Mouse (Mus musculus) cerebellum, postnatal 25 days (tissue): ENCODE data around the gene Kit.

ENCODE experiments used
- DNase-seq, 2 experiments: peaks; one replicate each; pipeline ENCODE4 v3.0.0; 2021; ENCODE audit warnings: mixed read lengths in 2 of 2

The Kit gene

DNA sequence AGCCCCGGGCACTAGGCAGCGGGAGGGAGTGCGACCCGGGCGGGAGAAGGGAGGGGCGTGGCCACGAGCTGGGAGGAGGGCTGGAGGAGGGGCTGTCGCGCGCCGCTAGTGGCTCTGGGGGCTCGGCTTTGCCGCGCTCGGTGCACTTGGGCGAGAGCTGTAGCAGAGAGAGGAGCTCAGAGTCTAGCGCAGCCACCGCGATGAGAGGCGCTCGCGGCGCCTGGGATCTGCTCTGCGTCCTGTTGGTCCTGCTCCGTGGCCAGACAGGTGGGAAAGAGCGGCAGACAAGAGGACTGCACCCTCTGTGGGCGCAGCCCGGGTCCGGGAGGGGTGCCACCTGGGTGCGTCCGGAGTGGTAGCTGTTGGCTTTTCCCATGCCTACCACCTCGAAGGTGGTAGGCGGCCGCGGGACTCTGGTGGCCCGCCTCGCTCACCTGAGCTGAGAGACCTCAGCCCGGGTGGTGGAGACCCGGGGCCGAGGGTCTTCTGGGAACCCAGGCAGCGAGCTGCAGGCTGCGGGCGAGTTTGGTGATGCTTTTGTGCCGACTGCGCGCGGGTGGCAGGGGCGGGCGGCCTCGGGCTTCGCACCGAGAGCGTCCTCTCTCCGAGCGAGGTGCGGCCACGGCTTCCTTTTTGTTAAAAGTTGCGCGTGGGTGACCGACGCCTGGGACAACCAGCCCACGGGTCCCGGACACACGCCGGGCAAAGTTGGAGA is at the start of gene Kit:
Gene Kit, plus strand, starts transcription at position 65 of the 715 bp plus-strand sequence.
- peak; percentile 51 to 69 for DNase-seq

DNA sequence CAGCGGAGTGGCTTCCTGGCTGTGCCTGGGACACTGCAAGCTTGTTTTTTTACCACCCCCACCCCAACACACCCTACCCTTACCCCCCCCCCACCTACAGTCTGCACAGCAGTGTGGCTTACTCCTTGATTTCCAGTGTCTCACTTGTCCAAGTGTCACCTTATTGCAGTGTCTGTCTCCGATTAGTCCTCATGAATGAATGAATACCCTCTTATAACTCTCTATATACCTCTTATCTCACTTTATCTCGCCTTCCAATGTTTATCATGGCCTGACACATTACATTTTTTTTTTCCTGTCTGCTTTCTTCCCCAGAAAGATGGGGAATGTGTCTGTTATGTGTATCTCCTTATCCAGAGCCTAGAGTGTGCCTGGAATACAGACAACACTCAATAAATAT is 38.6 kb upstream of the Kit start:
- no peak for DNase-seq

DNA sequence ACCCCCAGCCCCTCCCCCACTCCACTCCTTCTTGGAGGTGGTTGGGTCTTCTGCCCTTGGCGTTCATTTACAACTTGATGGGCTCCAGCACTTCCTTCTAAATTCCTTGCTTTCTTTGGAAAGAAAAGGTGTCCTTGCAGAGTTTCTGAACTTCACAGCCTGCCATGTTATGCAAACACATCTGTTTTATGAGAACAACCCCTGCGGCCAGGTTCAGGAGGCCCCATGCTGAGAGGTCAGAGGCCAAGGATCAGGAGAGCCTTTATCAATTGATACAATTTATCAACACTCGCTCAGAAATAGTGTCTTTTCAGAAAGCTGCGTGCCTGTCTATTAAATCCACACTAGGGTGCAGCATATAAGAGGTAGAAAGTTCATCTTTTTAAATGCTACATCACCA is 37.0 kb upstream of the Kit start:
- no peak for DNase-seq

DNA sequence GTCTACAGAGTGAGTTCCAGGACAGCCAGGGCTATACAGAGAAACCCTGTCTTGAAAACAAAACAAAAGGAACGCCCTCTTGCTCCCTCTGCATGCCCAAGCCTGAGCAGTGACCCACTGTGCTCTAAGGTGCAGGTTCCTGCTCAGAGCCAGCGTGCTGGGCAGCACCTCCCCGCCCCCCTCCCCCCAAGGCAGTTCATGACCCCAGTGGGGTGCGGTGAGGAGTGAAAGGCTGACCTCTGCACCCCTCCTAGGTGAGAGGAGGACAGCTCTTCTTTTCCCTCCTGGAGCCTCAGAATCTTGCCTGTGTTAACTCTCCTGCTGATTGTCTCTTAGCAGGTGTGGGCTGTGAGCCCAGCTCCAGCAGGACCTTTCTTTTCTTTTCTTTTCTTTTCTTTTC is 36.3 kb upstream of the Kit start:
- DNase-seq, result no peak

DNA sequence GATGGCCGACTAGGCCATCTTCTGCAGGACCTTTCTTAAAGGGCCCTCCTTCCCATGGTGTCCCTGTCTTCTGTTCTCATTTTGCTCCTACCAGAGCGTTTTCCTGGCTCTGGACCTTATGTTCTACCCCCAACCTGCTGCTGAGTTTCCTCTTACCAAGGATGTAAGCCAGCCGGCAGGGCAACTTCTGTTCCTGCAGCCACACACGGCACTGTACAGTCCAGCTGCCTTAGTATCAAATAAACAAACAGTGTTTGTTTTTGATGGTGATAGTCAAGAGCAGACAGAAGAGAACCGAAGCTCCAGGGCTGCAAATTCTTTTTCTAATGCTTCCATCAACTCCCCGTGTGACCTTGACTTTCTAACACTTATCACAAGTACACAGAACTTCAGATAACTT is 35.6 kb upstream of the Kit start:
- no peak for DNase-seq

DNA sequence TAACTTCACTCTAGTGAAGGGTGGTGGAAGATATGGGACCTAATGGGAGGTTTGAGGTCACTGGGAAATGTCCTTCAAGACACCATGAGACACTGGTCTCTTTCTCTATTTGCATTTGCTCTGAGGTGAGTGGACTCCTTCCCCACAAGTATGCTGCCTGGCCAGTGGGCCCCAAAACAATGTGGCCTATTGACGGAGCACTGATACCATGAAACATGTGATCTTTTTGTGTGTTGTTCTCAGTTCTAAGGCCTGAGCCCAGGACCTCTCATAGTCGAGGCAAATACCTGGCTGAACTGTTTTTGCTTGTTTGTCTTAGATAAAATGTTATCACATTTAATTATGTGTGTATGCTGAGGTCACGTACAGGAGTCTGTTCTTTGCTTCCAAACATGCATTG is 31.0 kb upstream of the Kit start:
- no peak for DNase-seq

DNA sequence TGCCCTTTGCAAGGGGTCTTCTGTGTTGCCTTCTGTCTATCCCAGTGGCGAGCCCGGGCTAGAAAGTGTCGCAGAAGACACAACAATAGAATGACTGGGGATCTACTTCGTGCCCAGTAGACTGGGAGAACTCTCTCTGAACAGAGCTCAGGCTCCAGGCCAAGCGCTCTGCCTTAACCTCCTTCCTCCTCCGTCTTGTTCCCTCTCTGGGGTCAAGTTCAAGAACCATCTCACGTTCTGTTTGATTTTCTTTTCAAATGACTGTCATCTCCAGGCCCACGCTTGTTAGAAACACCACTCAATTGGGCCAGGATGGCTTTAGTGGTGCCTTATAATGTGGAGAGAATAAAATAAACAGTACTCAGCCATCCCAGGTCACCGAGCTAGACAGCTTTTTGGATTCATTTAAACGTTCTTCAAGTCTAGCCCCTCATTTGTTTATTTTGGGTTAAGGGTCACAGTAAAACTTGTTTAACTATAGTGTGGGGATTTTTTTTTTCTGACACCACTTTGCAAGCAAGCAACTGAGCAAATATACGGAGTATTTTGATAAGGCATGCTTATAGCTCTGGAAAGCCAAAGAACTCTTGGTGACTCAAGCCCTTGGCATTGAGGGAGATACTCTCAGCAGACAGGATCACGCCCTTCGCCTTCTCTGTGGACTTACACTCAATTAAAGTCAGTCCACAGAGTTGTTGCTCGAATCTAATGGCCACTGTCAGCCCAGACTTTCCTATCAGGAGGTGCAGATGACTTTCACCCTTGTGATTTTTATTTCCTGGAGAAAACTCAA is 30.0 kb upstream of the Kit start:
- no peak for DNase-seq

DNA sequence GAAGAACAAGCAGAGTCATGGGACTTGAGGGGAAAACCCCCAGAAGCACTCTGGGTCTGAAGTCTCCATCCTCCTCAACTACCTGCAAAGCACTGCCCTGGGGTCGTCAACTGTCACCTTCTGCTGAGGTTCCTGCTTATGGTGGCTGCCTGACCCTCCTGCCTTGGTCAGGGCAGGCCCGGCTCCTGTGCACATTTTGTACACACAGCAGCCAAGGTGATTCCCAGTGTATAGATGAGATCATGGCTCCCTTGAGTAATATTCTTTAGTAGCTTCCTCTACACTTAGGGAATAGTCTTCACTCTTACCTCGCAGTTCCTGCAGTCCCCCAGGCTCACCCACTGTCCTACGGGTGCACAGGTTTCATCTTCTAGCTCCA is 29.5 kb upstream of the Kit start:
- DNase-seq, result no peak

DNA sequence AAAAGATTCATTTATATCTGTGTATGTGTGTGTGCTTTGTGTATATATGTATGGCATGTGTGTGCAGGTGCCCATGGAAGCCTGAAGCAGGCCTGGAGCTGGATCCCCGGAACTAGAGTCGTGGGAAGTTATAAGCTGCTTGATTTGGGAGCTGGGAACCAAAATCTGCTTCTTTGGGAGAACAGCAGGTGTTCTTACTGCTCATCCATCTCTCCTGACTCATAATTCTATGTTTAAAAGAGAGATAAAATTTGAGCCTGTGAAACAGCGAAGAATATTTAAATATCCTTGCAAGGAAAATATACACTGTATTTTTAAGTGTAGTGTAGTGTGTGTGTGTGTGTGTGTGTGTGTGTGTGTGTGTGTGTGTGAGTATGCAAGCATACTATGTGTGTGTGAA is 21.7 kb upstream of the Kit start:
- DNase-seq, result no peak

DNA sequence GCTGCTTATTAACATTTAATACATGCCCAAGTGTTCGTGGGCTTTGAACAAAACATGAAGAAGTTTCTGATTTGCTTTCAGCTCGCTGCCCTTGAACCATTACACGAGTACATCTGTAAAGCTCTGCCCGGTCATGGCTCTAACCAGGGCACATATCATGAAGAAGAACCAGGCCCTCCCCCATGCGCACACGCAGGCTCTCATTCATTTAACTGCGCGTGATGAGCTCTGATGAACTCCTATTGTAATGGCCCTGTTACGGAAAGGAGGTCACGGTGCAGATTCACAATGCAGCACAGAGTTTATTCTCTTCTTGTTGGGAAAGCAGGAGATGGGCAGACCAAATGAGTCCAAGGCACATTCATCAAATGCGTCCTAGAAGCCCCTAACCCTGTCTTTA is 17.1 kb upstream of the Kit start:
- DNase-seq, result no peak

DNA sequence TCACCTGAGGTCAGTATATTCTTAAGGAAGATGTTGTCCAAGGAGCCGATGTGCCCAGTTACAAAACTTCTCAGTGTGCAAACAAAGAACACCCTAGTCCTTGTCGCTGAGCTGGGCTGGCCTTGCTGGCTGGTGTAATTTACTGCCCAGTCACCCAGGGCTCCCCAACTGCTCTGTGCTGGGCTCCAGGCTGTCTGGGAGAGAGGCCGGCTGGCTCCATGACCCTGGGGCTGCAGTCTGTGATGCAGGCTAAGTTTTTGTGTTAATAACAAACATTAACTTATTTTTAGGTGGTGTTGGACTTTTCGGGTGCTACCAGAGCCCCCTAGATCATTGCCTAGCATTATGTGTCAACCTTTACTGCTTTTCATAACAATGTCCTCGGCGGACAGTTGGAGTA is 15.4 kb upstream of the Kit start:
- DNase-seq, result no peak

DNA sequence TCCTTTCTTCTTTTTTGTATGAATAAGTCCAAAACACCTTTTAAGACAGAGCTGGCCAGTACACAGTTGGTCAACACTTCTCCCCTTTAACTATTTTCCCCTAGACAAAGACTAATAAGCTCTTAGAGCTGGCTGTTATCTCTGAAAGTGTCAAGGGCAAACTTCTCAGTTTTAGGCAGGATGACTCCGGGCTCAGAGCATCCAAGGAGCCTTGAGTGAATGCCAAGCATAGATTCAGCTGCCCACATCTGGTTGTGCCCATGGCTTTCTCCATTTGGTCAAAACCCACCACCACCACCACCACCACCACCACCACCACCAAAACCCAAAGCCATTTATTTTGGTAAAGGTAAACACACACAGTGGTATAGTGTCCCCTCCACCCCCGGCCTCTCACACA is 13.5 kb upstream of the Kit start:
- no peak for DNase-seq

DNA sequence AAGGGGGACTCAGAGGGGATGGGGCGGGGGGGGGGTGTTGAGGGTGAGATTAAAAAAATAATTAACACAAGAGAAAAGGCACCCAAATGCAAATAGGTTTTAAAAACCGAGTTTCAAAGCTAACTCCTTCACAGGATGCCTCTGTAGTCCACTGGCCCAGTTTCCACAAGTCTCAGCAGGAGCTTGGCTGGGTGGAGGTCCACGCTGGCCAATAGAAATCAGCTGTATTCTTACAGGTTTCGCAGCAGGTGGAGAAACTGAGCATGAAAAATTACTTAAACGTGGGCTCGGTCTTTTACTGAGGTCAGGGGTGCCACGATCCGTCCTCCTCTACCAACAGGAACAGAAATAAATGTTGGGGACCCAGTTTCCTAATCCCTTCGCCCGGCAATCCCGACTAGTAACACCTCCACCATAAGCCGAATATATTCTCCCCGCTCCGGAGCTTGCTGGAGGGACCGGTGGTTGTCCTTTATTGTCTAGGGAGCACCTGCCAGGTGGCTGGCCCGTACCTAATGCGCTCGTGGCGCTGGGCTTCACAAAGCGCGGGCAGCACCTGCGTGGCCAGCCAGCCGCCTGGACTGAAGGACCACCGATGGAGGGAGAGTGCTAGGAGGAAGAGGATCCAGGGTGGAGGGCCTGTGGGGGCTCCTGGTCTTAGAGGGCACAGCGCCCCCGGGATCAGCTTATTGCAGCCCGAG is 415 bp upstream of the Kit start:
- DNase-seq, result no peak

DNA sequence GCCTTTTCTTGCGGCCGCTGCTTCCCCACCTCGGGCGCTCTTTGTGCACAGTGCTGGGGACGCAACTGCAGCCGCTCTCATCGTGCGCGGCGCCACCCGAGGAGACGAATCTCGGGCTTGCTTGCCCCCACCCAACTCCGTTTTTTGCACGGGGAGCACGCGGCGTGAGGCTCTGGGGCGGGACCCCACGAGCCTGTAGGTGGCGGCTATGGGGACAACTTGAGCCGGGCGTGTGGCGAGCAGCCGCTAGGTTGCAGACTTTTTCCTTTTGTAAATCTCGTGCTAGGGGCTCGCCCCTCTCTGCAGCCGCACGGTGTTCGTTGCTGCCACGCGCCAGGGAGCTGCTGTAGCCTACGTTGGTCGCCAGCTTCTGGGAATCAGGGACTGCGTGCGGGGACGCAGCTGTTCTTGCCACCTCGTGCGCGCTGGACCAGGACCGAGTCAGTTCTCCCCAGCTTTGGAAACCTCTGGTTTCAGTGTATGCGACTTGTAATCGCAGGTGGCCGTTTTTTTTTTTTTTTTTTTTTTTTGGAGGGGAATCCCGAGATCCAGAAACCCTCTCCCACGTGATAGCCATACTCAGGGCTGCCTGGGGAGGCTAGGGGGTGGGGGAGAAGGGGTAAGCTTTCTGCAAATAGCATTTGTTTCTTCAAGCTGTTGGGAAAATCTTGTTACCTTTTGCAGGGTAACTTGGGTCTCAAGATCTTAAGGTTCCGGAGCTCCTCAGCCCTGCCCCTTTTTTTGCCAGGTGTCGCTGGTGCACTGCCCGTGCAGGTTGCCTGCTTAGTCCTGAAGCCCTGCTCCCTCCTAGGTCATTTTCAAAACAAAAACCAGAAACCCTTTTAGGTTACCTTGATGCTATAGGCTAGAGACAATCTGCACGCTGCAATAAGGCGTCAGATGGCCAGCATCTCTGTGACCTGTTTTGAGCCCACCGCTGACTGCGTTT is 1.1 kb downstream of the Kit start:
- DNase-seq, result peak; percentile 15 to 25

DNA sequence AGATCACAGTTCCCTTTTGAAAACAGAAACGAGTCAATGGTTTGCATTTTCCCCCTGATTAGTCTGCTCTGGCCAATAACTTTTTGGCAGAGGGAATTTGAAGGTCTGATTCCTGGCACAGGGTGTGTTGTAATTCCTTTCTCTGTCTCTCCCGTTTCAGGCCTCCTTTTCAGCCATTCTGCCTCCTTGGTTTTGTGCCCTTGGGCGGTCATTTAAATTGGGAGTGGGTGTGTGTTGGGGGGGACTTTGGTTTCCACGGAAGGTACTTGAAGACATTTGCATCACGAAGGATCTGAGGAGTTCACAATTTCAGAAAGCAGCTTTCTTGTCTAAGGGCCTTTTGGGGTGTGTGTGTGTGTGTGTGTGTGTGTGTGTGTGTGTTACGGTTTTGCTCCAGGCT is 2.0 kb downstream of the Kit start:
- no peak for DNase-seq

DNA sequence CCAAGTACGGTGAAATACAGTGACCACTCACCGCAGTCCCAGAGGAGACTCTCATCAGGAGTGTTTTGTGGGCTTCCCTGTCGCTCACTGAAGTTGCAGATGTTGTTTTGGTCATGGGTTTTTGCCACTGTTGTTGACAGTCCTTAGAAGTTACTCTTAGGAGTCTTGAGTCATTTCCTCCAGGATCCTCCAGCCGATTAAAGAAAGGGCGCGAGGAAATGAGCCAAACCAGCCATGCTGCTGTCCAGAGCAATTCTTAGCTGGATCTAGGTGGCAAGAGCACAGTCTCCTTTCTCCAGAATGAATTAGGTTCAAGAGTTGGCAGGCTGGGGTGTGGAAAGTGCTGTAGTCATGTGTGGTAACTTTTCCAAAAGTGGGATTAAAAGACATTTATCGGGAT is 3.4 kb downstream of the Kit start:
- no peak for DNase-seq

DNA sequence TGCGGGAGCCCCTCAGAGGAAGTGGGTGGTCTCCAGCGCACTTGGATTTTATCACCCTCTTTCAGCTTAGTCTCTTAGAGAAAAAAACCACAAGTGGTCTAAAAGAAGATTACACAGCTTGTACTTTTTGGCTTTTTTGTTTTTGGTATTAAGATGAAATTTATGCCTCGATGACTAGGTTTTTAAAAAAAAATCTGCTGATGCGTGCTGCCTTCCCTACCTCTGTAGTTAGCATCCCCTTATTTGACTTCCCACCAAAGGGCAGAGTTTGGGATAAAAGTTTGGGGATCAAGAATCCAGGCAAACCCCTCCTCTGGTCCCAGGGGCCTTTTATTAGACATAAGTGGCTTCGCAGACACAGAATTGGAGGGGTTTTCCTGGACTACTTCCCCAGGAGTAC is 4.5 kb downstream of the Kit start:
- no peak for DNase-seq

DNA sequence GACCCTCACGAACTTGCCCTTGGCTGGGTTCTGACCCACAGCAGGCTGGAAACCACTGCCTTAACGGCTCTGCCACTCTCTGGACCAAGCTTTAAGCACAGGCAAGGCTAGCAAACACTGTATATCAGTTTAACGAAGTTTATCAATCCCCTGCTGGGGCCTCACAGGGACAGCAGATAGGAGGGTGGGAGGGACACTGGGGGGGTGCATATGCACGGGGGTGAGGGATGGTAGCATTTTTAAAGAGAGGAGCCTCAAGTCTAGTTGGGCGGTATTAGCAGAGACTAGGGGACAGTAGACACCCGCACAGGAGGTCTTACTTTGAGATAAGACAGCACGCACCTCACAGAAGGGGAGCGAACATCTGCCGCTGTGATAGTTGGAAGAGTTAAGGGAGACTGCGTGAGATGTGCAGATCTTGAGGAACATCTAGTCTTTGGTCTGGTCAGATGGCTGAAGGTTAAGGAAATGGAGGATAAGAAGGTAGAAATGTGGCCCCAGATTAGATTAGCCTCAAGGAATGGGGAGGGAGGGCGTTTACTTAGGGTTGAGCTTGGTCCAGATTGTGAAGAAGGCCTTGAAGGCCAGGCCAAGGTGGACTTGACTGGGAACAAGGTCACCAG is 5.0 kb downstream of the Kit start:
- DNase-seq, result no peak

DNA sequence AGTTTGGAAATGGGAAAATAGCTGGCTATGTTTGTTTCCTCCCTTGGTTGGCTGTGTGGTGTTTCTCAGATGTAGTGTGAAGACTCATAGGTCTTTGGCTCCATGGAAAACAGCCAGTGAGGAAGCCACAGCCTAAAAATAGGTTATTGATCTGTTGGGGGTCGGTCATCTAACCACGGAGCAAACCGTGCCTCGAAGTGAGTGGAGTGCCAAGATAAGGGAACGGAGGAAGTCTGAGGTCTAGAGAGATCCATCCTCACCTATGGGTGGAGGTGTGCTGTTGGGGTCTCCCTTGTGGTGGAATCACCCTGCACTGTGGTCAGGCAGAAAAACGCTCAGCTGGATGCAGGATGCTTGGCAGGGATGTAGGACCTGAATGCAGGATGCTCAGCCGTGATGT is 7.2 kb downstream of the Kit start:
- DNase-seq, result no peak

DNA sequence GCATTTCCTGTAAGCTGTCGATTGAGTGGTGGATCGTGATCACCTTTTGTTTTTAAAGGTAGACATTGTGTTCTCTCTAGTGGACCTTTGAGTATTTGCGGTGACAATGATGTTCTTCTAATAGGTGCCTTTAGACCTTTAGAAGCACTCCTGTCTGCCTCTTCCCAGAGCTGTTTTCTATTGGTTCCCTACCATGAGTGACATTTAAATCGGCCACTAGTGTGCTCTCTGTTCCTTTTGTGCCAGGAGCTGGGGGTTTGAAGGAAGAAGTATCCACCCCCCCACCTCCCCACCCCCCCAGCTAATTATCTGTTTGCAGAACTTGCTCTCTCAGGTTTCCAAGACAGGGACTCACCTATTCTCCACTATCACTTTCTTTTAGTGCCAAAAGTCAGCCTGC is 13.1 kb downstream of the Kit start:
- DNase-seq, result no peak

DNA sequence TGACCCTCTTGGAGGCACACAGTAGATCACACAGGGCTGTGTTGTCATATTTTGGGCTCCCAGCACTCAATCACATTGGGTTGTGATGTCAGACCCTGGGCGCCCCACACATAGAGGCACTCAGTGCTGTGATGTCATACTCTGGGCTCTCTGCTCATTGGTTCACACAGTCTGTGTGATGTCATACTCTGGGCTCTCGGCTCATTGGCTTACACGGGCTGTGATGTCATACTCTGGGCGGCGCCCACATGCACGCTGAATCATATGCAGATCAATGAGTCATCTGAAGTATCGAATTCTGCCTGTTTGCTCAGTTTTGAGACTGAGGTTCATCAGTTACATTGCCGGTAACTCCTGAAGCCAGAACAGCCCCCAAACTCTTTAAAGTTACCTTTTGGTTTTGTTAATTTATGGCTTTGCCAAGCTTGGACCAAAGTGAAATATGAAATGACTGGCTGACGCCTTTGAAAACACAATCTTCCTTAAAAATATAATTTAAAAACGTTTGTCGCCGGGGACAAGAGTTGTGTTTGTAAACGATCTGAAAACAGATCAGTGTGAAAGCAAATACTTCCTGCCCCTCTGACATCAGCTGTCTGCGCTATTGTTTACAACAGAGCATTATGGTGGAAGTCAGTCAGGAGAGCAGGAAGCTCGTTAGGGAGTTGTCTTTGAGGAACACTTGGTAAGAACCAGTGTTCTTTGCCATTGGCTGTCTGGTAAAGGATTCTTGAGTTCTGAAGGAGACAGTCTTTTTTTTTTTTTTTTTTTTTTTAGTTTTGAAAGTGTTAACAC is 15.0 kb downstream of the Kit start:
- no peak for DNase-seq

DNA sequence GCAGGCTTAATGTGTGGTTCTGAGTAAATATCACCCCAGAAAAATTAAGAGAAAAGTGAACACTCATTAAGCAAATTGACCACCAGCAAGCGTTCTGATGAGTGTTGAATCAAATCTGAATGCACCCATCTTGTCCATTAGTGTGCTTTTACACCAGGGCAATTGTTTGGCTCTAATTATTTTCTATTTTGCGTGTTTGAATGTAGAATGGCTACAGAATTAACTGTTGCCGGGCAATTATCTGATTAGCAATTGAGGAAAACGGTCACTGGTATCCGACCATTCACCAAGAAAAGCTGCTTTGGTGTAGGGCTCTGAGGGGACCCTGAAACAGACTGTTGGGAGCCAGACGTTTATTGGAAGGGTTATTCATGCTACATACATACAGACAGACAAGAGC is 16.2 kb downstream of the Kit start:
- DNase-seq, result no peak
